Mouse (Mus musculus) forebrain, embryonic 16.5 days (tissue): ENCODE data around the gene Tnfrsf19. TPM values are rescaled to one million over a fixed set of nuclear protein-coding genes. Genes with fewer than 3 reads are reported as not detected.

ENCODE experiments used
- ATAC-seq: fragments of 200-750 bp; cut with Nextera tagmentation; 2 replicates; pipeline ENCODE4 v1.8.0; 2017; ENCODE audit warnings: mild to moderate bottlenecking, moderate library complexity
- H3K27ac ChIP-seq: fragments of 300-500 bp; sonication (generic); 2 replicates; pipeline ENCODE4 v1.5.1; 2014; ENCODE audit warnings: low read length, control low read depth
- H3K27me3 ChIP-seq: fragments of 300-500 bp; sonication (generic); replicated peaks from 2 replicates; pipeline ENCODE4 v1.6.1; 2014; ENCODE audit warnings: low read length; ENCODE audit not compliant: control insufficient read depth, insufficient read depth
- H3K36me3 ChIP-seq: fragments of 300-500 bp; sonication (generic); 2 replicates; pipeline ENCODE4 v1.6.1; 2014; ENCODE audit not compliant: control insufficient read depth, insufficient read depth
- H3K4me1 ChIP-seq: fragments of 300-500 bp; sonication (generic); replicated peaks from 2 replicates; pipeline ENCODE4 v1.6.1; 2014; ENCODE audit warnings: low read length; ENCODE audit not compliant: control insufficient read depth, insufficient read depth
- H3K4me2 ChIP-seq: fragments of 300-500 bp; sonication (generic); 2 replicates; pipeline ENCODE4 v1.6.1; 2014; ENCODE audit warnings: mild to moderate bottlenecking, low read length, control low read depth
- H3K4me3 ChIP-seq: fragments of 300-500 bp; sonication (generic); replicated peaks from 2 replicates; pipeline ENCODE4 v1.5.1; 2014; ENCODE audit warnings: mild to moderate bottlenecking, low read length, control low read depth
- H3K9ac ChIP-seq: fragments of 300-500 bp; sonication (generic); replicated peaks from 2 replicates; pipeline ENCODE4 v1.6.1; 2014; ENCODE audit warnings: low read depth, low read length, control low read depth
- H3K9me3 ChIP-seq: fragments of 300-500 bp; sonication (generic); 2 replicates; pipeline ENCODE4 v1.6.1; 2016; ENCODE audit warnings: low read length; ENCODE audit not compliant: control insufficient read depth
- WGBS: fragments of 180-500 bp; shearing (Covaris S2); extraction: QIAGEN DNeasy Blood & Tissue Kit; methylation state at CpG from one replicate; pipeline ENCODE4 v1.1.7; 2014; 5-methylcytosine and 5-hydroxymethylcytosine counted together
- polyA plus RNA-seq: library from polyadenylated mRNA; unstranded; fragments of >200 nt; fragmentation: Nextera tagmentation; extraction: Ambion mirVana; gene quantifications from 2 replicates; pipeline ENCODE4 v1.2.1, GENCODE M21; 2015

Tnfrsf19 gene
- 49.1 and 56.3 TPM in 2 replicates for polyA plus RNA-seq

- peak within 1 kb of the TSS; percentile 55 for H3K4me3 ChIP-seq
- no peaks in the 10 kb centered on the region for H3K9me3 ChIP-seq
- no peaks in the 10 kb centered on the region for H3K36me3 ChIP-seq
- WGBS: under 1% methylated on average over 38 of the region's 38 CpGs
- ATAC-seq: peak; percentile 97
- H3K9ac ChIP-seq: peak within 1 kb of the TSS; percentile 73
- peaks cover 36% of the 10 kb centered on the region for H3K4me1 ChIP-seq
- no peaks in the 10 kb centered on the region for H3K27me3 ChIP-seq
- H3K4me2 ChIP-seq: peak within 1 kb of the TSS; percentile 79
- H3K27ac ChIP-seq: peak within 1 kb of the TSS; percentile 82
Measured at GRCm38 (mm10) chr14:61046091-61046681, at the start of gene Tnfrsf19. Gene Tnfrsf19 (minus strand): TSS chr14:61046490.

GRCm38 (mm10) chr14:61092073-61092472 lies 45.8 kb upstream of the Tnfrsf19 start:
- Histone ChIP-seq H3K27me3 (no peaks in the 10 kb centered on the region), H3K4me3 (no peak overlapping the region), H3K36me3 (no peaks in the 10 kb centered on the region), H3K27ac (no peak overlapping the region), H3K9me3 (no peaks in the 10 kb centered on the region), H3K9ac (no peak overlapping the region), H3K4me2 (no peak overlapping the region), H3K4me1 (peaks cover 8% of the 10 kb centered on the region)
- WGBS: 69% methylated on average over 3 of the region's 3 CpGs
- no peak for ATAC-seq

GRCm38 (mm10) chr14:61090955-61091354 lies 44.7 kb upstream of the Tnfrsf19 start:
- no peaks in the 10 kb centered on the region for H3K27me3 ChIP-seq
- H3K9me3 ChIP-seq: no peaks in the 10 kb centered on the region
- peaks cover 8% of the 10 kb centered on the region for H3K4me1 ChIP-seq
- no peak overlapping the region for H3K9ac ChIP-seq
- no peak overlapping the region for H3K27ac ChIP-seq
- ATAC-seq: peak; percentile 40; the same call in 1 of the 2 replicates
- 74% methylated on average over 5 of the region's 5 CpGs for WGBS
- H3K4me3 ChIP-seq: no peak overlapping the region
- H3K36me3 ChIP-seq: no peaks in the 10 kb centered on the region
- no peak overlapping the region for H3K4me2 ChIP-seq

- H3K4me2 ChIP-seq: no peak overlapping the region
- WGBS: 75% methylated on average over 8 of the region's 8 CpGs
- no peak for ATAC-seq
- H3K36me3 ChIP-seq: no peaks in the 10 kb centered on the region
- no peaks in the 10 kb centered on the region for H3K27me3 ChIP-seq
- no peak overlapping the region for H3K27ac ChIP-seq
- no peaks in the 10 kb centered on the region for H3K9me3 ChIP-seq
- H3K4me1 ChIP-seq: peaks cover 8% of the 10 kb centered on the region
- no peak overlapping the region for H3K9ac ChIP-seq
- no peak overlapping the region for H3K4me3 ChIP-seq
Measured at GRCm38 (mm10) chr14:61088187-61088586, 41.9 kb upstream of the Tnfrsf19 start.

DNA sequence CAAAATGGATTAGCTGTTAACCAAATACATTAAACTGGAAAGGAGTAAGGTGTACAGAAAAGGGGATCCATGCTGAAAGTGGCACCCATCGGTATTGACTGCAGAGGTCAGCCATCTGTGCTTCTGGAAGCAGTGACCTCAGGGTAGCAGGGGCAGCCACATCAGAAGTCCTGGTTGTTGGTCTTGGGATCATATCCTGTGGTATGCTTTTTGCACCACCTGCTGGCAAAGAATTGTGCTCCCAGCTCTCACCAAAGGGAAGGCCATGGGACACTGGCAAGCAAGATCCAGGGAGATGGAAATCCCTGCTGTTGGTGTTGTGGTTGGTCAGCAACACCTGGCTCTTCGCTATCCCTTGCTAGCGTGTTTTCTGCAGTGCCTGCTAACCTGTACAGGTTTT lies 39.0 kb upstream of the Tnfrsf19 start:
- Histone ChIP-seq H3K9me3 (no peaks in the 10 kb centered on the region), H3K4me1 (no peaks in the 10 kb centered on the region), H3K36me3 (no peaks in the 10 kb centered on the region), H3K27ac (no peak overlapping the region), H3K4me3 (no peak overlapping the region), H3K4me2 (no peak overlapping the region), H3K27me3 (no peaks in the 10 kb centered on the region), H3K9ac (no peak overlapping the region)
- no peak for ATAC-seq
- WGBS: 71% methylated on average over 3 of the region's 3 CpGs

- Histone ChIP-seq H3K27me3 (no peaks in the 10 kb centered on the region), H3K9me3 (no peaks in the 10 kb centered on the region), H3K9ac (no peak overlapping the region), H3K36me3 (no peaks in the 10 kb centered on the region), H3K4me1 (no peaks in the 10 kb centered on the region), H3K4me3 (no peak overlapping the region), H3K27ac (no peak overlapping the region), H3K4me2 (no peak overlapping the region)
- 60% methylated on average over 1 of the region's 1 CpGs for WGBS
- ATAC-seq: no peak
Measured at GRCm38 (mm10) chr14:61069555-61069954, 23.3 kb upstream of the Tnfrsf19 start.

- Histone ChIP-seq H3K36me3 (no peaks in the 10 kb centered on the region), H3K27me3 (no peaks in the 10 kb centered on the region), H3K9me3 (no peaks in the 10 kb centered on the region), H3K4me3 (no peak overlapping the region), H3K27ac (no peak overlapping the region), H3K4me1 (peaks cover 1% of the 10 kb centered on the region), H3K4me2 (no peak overlapping the region), H3K9ac (no peak overlapping the region)
- 0 out of 2 replicates have a peak, but pooled peaks have one; percentile 28 for ATAC-seq
- 15% methylated on average over 3 of the region's 3 CpGs for WGBS
Measured at GRCm38 (mm10) chr14:61061729-61062128, 15.4 kb upstream of the Tnfrsf19 start.

DNA sequence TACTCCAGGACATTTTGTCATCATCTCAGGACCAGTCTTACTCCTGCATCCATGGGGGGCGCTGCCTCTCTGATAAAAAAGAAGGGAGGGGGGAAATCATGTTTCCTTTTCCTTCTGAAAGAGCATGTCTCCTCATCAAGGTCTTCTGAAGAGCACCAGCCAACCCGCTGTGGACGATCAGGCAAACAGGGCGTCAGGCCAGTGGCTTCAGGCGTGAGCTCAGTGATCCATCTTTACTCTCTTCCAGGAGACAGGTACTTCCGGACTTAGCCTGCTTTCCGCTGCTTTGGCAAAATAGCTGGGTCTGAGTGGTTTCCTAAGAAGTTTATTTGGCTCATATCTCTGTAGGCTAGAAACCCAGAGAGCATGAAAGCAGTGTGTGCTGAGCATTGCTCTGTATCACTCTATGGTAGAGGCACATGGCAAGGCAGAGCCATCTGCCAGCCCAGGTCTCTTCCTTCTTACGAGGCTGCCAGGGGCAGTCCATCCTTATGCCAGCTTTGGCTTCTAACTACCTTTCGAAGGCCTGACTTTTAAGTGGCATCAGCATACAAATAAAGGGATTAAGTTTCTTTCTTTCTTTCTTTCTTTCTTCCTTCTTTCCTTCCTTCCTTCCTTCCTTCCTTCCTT lies 13.1 kb upstream of the Tnfrsf19 start:
- Histone ChIP-seq H3K27ac (no peak overlapping the region), H3K4me1 (peaks cover 14% of the 10 kb centered on the region), H3K4me3 (no peak overlapping the region), H3K27me3 (no peaks in the 10 kb centered on the region), H3K4me2 (no peak overlapping the region), H3K36me3 (no peaks in the 10 kb centered on the region), H3K9ac (no peak overlapping the region), H3K9me3 (no peaks in the 10 kb centered on the region)
- ATAC-seq: no peak
- WGBS: 91% methylated on average over 9 of the region's 9 CpGs

- Histone ChIP-seq H3K4me3 (peak overlapping the region; percentile 23), H3K9ac (no peak overlapping the region), H3K27ac (no peak overlapping the region), H3K4me1 (peaks cover 14% of the 10 kb centered on the region), H3K36me3 (no peaks in the 10 kb centered on the region), H3K4me2 (peak overlapping the region; percentile 50), H3K9me3 (0 out of 2 replicates have a peak, but pooled peaks cover 4% of the 10 kb centered on the region), H3K27me3 (no peaks in the 10 kb centered on the region)
- ATAC-seq: peak; percentile 47; the same call in 1 of the 2 replicates
- WGBS: 21% methylated on average over 11 of the region's 11 CpGs
Measured at GRCm38 (mm10) chr14:61056962-61057361, 10.7 kb upstream of the Tnfrsf19 start.
